Mouse (Mus musculus) embryo, embryonic 11 days (tissue): ENCODE measurements around the gene Jup.

Source experiments
- DNase-seq: peaks from one replicate; pipeline ENCODE4 v3.0.0-alpha.2; 2015

Gene Jup

DNA sequence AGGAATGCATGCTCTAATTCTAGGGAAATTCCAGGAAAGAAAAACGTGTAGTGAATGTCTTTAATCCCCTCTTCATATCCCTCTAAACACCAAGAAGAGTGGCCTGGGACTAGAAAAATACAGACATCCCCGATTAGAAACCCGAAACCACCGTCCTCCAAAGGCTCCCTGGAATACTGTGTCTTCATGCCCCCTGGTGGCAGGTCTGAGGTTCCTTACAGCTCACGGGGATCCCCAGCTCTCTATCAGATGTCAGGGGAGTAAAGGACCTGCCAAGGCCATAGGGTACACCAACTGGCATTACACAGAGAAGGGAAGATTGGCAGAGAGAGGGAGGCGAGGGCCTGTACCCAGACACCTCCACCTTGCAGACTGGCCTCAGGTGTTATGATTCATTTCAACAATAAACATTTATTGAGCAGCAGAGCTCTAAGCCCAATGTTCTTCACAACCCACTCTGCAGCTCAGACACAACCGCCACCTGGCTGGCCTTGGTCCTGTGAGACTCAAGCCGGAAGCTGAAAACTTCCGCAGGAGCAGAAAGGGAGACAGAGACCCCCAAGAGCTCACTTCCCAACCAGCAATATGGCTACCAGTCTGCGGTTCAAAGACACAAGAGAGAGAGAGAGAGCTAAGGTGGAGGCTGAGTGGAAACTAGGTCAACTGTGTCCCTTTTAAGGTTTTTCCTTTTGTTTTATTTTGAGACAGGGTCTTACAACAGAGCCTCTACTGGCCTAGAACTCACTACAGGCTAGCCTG lies 10.7 kb upstream of the Jup start:
- DNase-seq = peak; percentile 80

- DNase-seq = no peak
Observed at GRCm38 (mm10) chr11:100406995-100407705, 9.6 kb upstream of the Jup start.

DNA sequence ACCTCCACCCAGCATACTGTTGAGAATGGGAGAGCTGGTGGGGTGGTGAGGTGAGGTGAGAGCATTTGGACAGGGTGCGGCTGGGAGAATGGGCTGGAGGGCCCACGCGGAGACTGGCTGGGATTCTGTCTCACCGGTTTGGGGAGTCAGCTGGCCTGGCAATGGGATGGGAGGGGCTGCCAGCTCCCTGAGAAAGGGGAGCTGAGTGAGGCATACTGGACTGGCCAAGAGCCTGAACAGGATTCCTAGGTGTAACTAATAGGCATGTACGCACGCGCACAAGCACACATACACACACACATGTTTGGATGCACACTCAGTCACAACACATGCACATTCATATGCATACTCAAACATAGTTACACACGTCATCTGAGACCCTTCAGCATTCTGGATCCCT lies 8.7 kb upstream of the Jup start:
- DNase-seq = no peak

DNA sequence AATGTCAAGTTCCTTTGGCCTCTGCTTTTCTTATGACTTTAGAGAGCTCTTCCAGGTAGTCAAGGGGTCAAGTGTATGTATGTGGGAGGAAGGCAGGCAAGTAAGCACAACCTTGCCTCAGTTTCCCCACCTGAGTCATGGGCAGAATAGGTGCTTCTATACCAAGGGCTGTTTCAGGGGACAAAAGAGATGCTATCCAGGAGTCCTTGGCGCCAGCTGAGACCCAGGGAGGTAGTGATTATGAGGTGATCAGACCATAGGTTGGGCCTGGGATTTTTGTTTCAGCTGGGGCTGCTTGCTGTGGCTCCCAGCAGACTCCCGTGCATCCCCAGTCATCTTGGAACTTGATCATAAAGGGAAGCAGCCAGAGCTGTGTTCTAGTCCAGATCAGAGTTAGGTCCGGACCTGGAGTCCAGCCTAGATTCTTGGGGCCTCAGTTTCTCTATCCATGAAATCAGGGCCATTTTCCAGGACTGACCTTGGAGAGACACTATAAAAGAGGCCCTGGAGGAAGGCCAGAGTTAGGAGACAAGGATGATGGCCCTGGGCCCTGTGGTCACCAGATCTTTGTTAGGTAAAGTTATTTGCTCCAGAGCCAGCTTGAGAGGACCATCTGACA lies 7.0 kb upstream of the Jup start:
- DNase-seq = no peak

DNA sequence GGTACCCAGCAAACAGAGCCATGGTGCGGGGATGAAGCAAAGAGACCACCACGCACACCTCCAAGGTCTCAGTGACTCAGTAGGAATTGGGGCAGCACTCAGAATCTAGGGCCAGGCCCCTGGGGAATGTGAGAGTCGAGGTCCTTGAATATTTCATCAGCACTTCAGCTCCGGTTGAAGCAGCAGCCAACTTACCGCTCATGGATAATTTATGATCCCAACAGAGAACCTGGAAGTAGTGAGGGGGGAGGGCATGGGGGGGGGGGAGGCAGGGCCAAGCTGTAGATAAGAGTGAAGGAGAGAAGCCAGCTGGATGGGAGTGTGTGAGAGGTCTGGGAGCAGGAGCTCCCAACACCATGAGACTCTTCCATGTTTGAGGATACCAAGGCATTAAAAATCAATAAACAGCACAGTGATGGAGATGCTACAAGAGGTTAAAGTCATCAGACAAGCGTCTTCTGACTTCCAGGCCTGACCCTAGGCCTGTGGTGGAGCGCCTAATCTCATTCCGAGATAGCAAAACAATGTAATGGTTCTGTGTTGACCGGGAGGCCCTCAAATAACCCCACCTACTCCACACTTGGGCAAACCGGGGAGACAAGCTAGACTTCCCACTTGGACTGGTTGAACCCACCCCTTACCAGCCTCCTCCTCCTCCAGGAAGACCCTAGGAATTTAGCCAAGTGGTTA lies 6.0 kb upstream of the Jup start:
- DNase-seq = no peak

GRCm38 (mm10) chr11:100402682-100403081 lies 5.1 kb upstream of the Jup start:
- DNase-seq = no peak

GRCm38 (mm10) chr11:100402240-100402639 lies 4.7 kb upstream of the Jup start:
- DNase-seq = no peak

DNA sequence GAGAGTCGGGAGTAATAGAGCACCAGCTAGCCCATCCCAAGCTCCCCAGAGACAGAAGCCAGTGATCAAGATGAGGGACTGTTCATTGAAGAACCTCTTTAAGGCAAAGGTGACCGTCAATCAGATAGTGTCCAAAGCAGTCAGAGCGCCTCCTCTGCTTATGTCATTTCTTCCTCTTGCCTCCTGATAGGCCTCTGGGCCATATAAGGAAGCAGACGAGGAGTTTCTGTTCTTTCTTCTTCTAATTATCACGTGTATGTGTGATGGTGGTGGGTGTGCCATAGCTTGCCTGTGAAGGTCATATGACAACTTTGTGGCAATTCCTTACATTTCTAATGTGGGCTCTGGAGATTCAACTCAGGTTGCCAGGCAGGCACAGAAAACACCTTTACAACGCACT lies 3.3 kb upstream of the Jup start:
- DNase-seq = no peak

DNA sequence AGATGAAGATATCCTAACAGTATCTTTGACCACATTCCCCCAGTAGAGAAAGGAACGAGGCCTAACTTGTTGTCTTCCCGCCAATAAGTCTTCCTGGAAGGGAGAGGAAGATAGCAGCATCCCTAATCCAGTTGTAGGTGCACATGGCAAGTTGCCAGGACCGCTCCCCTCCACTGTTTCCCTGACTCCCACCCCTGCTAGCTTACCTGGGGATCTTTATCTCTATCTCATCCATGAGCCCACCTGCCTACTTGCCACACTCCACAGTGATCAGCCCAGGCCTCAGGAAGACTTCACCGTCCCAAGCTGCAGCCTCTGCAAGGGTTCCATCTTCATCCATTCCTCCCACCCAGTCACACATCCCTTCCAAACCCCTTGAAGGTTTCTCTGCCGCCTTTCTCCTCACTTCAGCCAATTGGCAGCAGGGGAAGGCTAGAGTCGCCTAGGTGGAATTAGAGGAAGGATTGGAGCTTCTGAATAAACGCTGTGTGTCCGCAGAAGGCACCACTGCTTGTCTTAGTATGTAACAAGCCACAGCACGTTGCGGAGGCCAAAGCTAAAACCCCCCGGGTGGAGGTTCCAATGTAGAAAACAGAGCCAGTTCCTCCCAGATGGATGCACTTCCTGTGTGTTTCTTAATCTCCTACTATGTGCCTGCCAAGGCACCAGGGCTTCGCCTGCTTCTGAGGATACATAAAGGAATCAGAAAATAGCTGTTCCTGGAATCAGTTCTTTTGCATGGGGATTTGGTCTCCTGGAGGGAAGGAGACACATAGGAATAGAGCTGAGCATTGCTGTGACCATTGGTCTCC lies 2.4 kb upstream of the Jup start:
- DNase-seq = no peak

GRCm38 (mm10) chr11:100399320-100399719 lies 1.8 kb upstream of the Jup start:
- no peak for DNase-seq

- DNase-seq = no peak
Observed at GRCm38 (mm10) chr11:100398517-100398916, 954 bp upstream of the Jup start.

- DNase-seq = no peak
Observed at GRCm38 (mm10) chr11:100396886-100397599, 520 bp downstream of the Jup start.

- DNase-seq = peak; percentile 48
Observed at GRCm38 (mm10) chr11:100395861-100396631, 1.5 kb downstream of the Jup start.

DNA sequence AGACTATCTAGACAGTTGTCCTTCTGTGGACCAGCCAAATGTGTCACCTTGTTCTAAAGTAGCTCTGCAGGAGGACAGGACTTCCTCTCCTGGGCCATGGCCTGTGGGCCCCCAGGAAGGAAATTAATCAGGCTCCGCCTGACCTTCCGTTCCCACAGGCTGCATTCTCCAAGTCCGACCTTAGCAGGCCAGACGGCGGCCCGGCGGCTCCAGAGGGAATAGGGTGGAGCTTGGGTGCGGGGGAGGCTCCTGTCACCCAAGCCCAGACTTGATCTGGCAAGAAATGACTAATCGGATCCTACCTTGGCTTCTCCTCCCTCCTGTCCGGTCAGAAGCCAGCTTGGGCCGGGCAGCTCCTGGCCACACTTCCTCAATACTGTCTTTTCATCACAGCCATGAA lies 2.4 kb downstream of the Jup start:
- no peak for DNase-seq

DNA sequence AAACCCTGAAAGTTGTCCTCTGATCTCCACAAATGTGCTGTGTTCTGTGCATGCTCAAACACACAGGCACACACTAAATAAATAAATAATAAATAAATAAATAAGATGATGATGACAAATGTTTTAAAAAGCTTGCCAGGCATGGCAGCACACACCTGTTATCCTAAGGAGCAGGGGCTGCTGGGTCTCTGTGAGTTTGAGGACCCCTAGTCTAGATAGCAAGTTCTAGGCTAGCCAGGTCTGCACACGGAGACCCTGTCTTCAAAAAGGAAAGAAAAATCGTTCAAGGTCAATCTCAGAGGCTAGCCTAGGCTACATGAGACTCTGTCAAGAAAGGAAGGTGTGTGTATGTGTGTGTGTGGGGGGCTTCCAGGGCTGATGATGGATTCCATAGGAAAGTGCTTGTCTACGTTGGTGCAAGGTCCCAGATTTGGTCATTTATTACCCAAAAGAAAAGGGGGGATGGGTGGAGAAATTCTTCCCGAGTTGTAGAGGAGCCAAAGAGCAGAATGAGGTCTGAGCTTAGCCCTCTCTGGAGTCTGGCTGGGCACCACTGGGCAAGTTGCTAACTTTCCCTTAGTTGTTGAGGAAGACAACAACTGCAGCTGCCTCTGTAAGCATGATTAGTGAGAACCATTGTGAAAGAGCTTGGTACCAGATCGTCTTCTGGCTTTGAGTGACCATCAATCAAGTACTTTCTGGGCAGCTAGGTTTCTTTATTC lies 3.0 kb downstream of the Jup start:
- DNase-seq = no peak

DNA sequence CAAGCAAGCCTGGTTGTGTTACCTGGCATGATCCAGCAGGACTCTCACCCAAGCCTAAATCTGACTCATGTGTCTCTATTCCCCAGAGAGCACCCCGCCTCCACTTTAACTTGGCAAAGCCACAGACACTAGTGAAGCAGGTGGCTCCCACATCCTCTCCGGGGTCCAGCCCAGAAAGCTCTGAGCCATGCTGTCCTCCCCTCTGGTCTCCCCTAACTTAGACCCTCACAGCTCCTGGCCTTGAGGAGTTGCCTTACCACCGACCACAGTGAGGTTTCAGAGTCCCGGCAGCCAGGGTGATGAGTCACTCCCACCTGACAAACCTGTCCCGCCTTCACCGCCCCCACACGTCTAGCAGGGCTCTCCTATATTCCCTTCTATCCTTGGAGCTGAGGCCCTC lies 3.8 kb downstream of the Jup start:
- DNase-seq = no peak

DNA sequence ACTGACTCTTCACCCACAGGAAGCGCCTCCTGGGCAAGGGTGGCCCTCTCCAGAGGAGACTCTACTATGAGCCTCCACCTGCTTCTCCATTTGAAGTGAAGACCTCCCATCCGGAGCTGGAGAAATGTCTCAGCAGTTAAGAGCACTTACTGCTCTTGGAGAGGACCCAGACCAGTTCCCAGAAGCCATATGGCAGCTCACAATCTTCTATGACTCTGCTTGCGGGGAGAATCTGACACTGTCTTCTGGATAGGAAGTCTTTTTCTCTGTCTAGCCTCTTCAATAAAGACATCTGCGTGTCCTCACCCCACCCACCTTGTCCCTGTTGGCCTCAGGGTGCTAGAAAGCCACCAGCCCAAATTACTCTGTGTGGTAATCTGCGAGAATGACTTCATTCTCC lies 4.6 kb downstream of the Jup start:
- no peak for DNase-seq

- no peak for DNase-seq
Observed at GRCm38 (mm10) chr11:100391884-100392345, 5.6 kb downstream of the Jup start.

DNA sequence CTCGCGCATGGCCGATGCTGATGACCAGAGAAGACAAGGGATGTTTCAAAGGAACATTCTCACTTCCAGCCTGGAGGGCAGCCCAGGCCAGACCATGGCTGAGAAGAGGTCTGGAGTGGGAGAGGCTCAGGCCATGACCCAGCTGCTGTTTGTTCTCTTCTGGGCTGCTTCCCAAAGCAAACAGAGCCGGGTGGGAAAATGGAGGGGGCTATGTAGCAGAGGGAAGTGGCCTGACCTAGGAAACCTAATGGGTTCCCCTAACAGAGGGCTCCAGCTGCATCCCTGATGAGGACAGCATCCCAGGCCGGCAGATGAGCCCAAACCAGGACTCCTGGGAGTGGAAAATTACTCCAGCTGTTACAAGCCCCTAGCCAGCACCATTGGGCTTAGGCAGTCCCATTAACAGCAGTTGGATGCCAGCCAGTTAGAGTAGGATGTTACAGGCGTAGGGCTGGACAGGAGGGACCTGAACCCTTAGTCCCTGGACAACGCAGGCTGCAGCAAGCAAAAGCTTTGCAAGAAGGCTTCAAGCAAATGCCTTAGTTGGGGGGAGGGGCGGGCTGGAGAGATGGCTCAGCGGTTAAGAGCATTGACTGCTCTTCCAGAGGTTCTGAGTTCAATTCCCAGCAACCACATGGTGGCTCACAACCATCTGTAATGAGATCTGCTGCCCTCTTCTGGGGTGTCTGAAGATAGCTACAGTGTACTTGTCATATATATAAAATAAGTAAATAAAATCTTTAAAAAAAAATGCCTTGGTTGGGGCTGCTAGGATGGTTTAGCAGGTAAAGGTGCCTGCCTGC lies 6.3 kb downstream of the Jup start:
- no peak for DNase-seq
